Mouse (Mus musculus): ENCODE measurements around the gene St6galnac3.

The St6galnac3 gene

DNA sequence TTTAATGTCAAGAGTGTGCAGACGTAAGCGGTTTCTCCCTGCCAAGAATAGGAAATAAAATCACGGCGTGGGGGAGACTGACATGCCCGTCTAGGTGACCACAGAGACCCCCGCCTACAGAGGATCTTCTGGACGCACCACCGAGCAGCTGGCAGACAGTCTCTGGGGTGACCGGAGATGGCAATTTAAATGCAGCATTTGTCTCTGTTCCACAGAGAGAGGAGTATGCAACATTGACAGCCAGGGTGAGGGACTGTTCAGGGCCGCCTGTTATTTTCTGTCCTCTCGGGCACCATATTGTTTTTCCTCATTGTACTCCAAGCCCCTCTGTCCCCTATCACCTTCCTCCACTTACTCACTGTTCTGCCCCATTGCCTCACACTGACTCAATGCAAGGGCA is 555.2 kb downstream of the St6galnac3 start:
- DNase-seq (ENCODE audit: low read depth, low spot score), result no peak

- no peak for DNase-seq (ENCODE audit: low read depth, low spot score)
These were observed 563.3 kb downstream of the St6galnac3 start for GRCm38 (mm10) chr3:153161676-153162075.

- DNase-seq (ENCODE audit: low read depth, low spot score), result no peak
These were observed 564.3 kb downstream of the St6galnac3 start for GRCm38 (mm10) chr3:153160683-153161082.

GRCm38 (mm10) chr3:153148887-153149286 is 576.1 kb downstream of the St6galnac3 start:
- peak; percentile 48 for DNase-seq (ENCODE audit: low read depth, low spot score)

All from R1 (cell line).